Comparison of ENCODE assay signal across 31 mouse cellular contexts in the genomic region with DNA sequence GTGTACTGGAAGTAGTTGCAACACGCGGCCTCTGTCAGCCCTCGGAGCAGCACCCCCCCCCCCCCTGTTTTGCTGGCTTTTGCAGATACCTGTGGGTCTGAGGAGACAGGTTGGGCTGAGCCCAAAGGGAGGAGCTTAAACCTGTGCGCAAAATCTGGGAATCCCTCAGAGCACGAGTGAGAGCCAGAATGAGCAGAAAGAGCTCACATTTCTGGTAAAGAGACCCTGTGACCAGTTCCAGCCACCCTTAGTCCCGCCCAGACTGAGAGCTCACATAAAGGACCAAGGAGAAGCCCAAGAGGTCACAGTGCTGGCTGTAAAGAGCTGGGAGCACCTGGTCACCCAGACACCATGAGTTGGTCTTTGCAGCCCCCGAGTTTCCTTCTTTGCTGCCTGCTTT. TPM values are rescaled to one million over a fixed set of nuclear protein-coding genes. Genes with fewer than 3 reads are reported as not detected.
DNase-seq lines count a peak whose midpoint lies in the region; ATAC-seq and TF ChIP-seq lines count a peak whose summit lies in the region.
"Had no signal": no experiment of that assay in that cellular context is flagged by ENCODE, and none has a peak within 500 bp of the region (broad histone marks: within the 10 kb centered on the region; RNA-seq: fewer than 3 reads in every experiment).

A gene (plus strand): TSS at position 168 of the 400 bp plus-strand sequence.

- no peaks in the 10 kb centered on the region for H3K9me3 ChIP-seq in erythroblast, embryonic 14.5 days (ENCODE audit: control insufficient read depth, low read length)
- H3K9me3 ChIP-seq in E14TG2a.4 (ENCODE audit: low read length) = no peaks in the 10 kb centered on the region
- no peaks in the 10 kb centered on the region for H3K9me3 ChIP-seq in liver, embryonic 16.5 days (replicated peaks; ENCODE audit: control insufficient read depth, low read length)
- H3K9me3 ChIP-seq: embryonic facial prominence, embryonic 10.5 days; forebrain, embryonic 12.5 days; megakaryocyte, embryonic 14.5 days; midbrain, embryonic 15.5 days; neural tube, embryonic 13.5 days had no signal

- H3K4me1 ChIP-seq in erythroblast, embryonic 14.5 days (ENCODE audit: control insufficient read depth) = no peaks in the 10 kb centered on the region
- H3K4me1 ChIP-seq in E14TG2a.4 (replicated peaks; ENCODE audit: low read depth, low read length) = peaks cover 4% of the 10 kb centered on the region; the same call in 1 of the 2 replicates
- H3K4me1 ChIP-seq in liver, adult 2 months (ENCODE audit: control insufficient read depth, insufficient read depth, low read length) = peaks cover 12% of the 10 kb centered on the region
- H3K4me1 ChIP-seq in liver, embryonic 16.5 days (ENCODE audit: control insufficient read depth, low read depth, low read length) = no peaks in the 10 kb centered on the region
- H3K4me1 ChIP-seq: forebrain, embryonic 12.5 days; megakaryocyte, embryonic 14.5 days; midbrain, embryonic 15.5 days; neural tube, embryonic 13.5 days had no signal

- peak within 1 kb of the TSS; percentile 19 for H3K4me3 ChIP-seq in erythroblast, embryonic 14.5 days (replicated peaks)
- peak within 1 kb of the TSS; percentile 59; the same call in 1 of the 2 replicates for H3K4me3 ChIP-seq in E14TG2a.4 (replicated peaks; ENCODE audit: low read length)
- peak within 1 kb of the TSS; percentile 82 for H3K4me3 ChIP-seq in liver, adult 2 months (ENCODE audit: insufficient read depth, low read depth, low read length)
- H3K4me3 ChIP-seq in liver, embryonic 16.5 days (ENCODE audit: low read depth, low read length) = peak within 1 kb of the TSS; percentile 44
- no peak within 1 kb of the TSS for H3K4me3 ChIP-seq in left cerebral cortex, adult 2 months
- H3K4me3 ChIP-seq: embryonic facial prominence, embryonic 10.5 days; forebrain, embryonic 12.5 days; gastrocnemius, adult 2 months; megakaryocyte, embryonic 14.5 days; midbrain, embryonic 15.5 days; myocyte; neural tube, embryonic 13.5 days had no signal

- H3K36me3 ChIP-seq in erythroblast, embryonic 14.5 days (ENCODE audit: control insufficient read depth) = no peaks in the 10 kb centered on the region; the same call in 1 of the 2 replicates
- no peaks in the 10 kb centered on the region for H3K36me3 ChIP-seq in E14TG2a.4 (ENCODE audit: insufficient read depth, low read length)
- H3K36me3 ChIP-seq in liver, adult 2 months (ENCODE audit: control insufficient read depth, insufficient read depth, low read length) = peaks cover 37% of the 10 kb centered on the region
- H3K36me3 ChIP-seq in liver, embryonic 16.5 days (ENCODE audit: control insufficient read depth, insufficient read depth) = no peaks in the 10 kb centered on the region
- H3K36me3 ChIP-seq: embryonic facial prominence, embryonic 10.5 days; forebrain, embryonic 12.5 days; midbrain, embryonic 15.5 days; neural tube, embryonic 13.5 days had no signal

- 14% methylated on average over 7 of the region's 7 CpGs for WGBS in liver, adult 2 months
- WGBS in liver, embryonic 16.5 days (ENCODE audit: insufficient replicate concordance) = 29% methylated on average over 7 of the region's 7 CpGs

- intact Hi-C loops in left cerebral cortex, adult 2 months (cut with DNase I) = loop anchor here (10.0 kb wide), 1 partner anchor 897 kb away; no protein-coding TSS in a partner anchor
- intact Hi-C loops in left cerebral cortex, postnatal 4 days (cut with DNase I) = no loop called here

- H3K79me2 ChIP-seq in liver, adult 2 months (ENCODE audit: control insufficient read depth, insufficient read depth, low read length) = no peaks in the 10 kb centered on the region; the same call in none of the 2 replicates

- peak within 1 kb of the TSS; percentile 97 for H3K27ac ChIP-seq in liver, adult 2 months (replicated peaks; ENCODE audit: insufficient read depth, low read depth, low read length)
- H3K27ac ChIP-seq in liver, embryonic 16.5 days (ENCODE audit: low read length) = peak within 1 kb of the TSS; percentile 60
- no peak within 1 kb of the TSS for H3K27ac ChIP-seq in left cerebral cortex, adult 2 months
- H3K27ac ChIP-seq: embryonic facial prominence, embryonic 10.5 days; forebrain, embryonic 12.5 days; gastrocnemius, adult 2 months; midbrain, embryonic 15.5 days; neural tube, embryonic 13.5 days had no signal

- peak; percentile 100 for DNase-seq in liver, adult 2 months (ENCODE audit: extremely low read depth, low read depth, low spot score)
- DNase-seq in left cerebral cortex, adult 2 months (ENCODE audit: extremely low spot score in 1 of 2, low spot score in 2 of 2) = no peak
- no peak for DNase-seq in left cerebral cortex, postnatal 4 days
- no peak for DNase-seq in cerebellum, postnatal 25 days
- DNase-seq: adrenal gland, postnatal 25 days; cerebellum, adult 11 months; cerebellum, adult 9-11 months; gastrocnemius, adult 2 months; kidney, adult 18-20 months; kidney, postnatal 10 days; lung, adult 2 months; lung, postnatal 14 days; retina, postnatal 1 day; thymus, adult 18-20 months; thymus, postnatal 36 days had no signal

- 0 out of 2 replicates have a peak within 1 kb of the TSS, but pooled peaks have one; percentile 3 for H3K4me2 ChIP-seq in liver, embryonic 16.5 days (ENCODE audit: low read depth, low read length)
- H3K4me2 ChIP-seq: forebrain, embryonic 12.5 days; heart, embryonic 11.5 days; midbrain, embryonic 15.5 days; neural tube, embryonic 13.5 days had no signal

- no peak for ATAC-seq in erythroblast, adult 5-6 weeks (replicated peaks; ENCODE audit: low FRiP score, poor library complexity, severe bottlenecking)
- peak; percentile 83 for ATAC-seq in liver, embryonic 16.5 days (ENCODE audit: low read depth)
- ATAC-seq: midbrain, embryonic 15.5 days had no signal

- no peaks in the 10 kb centered on the region for H3K27me3 ChIP-seq in erythroblast, embryonic 14.5 days (ENCODE audit: control insufficient read depth)
- H3K27me3 ChIP-seq in E14TG2a.4 (ENCODE audit: insufficient read depth, low read length) = peaks cover 26% of the 10 kb centered on the region
- H3K27me3 ChIP-seq in liver, adult 2 months (ENCODE audit: control insufficient read depth, insufficient read depth, low read length) = no peaks in the 10 kb centered on the region
- no peaks in the 10 kb centered on the region for H3K27me3 ChIP-seq in liver, embryonic 16.5 days (ENCODE audit: control insufficient read depth, insufficient read depth, low read depth, low read length)
- H3K27me3 ChIP-seq: forebrain, embryonic 12.5 days; midbrain, embryonic 15.5 days; neural tube, embryonic 13.5 days had no signal

- peak within 1 kb of the TSS; percentile 70 for H3K9ac ChIP-seq in liver, adult 2 months (ENCODE audit: low read depth, low read length)
- 0 out of 2 replicates have a peak within 1 kb of the TSS, but pooled peaks have one; percentile 19 for H3K9ac ChIP-seq in liver, embryonic 16.5 days (ENCODE audit: low read depth, low read length)
- H3K9ac ChIP-seq: forebrain, embryonic 12.5 days; midbrain, embryonic 15.5 days; neural tube, embryonic 13.5 days had no signal

- peak; percentile 98 for TF ChIP-seq POLR2A in liver, adult 2 months (IDR thresholded peaks at IDR 0.05; ENCODE audit: extremely low read depth, insufficient read depth, low read length)

- no peak for TF ChIP-seq CTCF in E14TG2a.4 (conservative IDR thresholded peaks at IDR 0.05; ENCODE audit: low read length)
- no peak for TF ChIP-seq CTCF in liver, adult 2 months (IDR thresholded peaks at IDR 0.05; ENCODE audit: low read depth, low read length)
- no peak for TF ChIP-seq CTCF in left cerebral cortex, adult 2 months (IDR thresholded peaks at IDR 0.05)

RNA-seq across cellular contexts. Expression of the gene that starts here (rescaled TPM):
- 0.06 TPM in 1 of 2 replicates, not detected in the other for polyA plus RNA-seq in erythroblast, embryonic 14.5 days (2012)
- not detected in 2 replicates for total RNA-seq in erythroblast, adult 5-6 weeks (2015; ENCODE audit: low replicate concordance)
- not detected in 2 replicates for total RNA-seq in erythroblast, adult 5-6 weeks (2017; ENCODE audit: low replicate concordance)
- 3,843 and 4,358 TPM in 2 replicates for total RNA-seq in liver, adult 2 months (2014; rRNA removed)
- 2,564 and 2,816 TPM in 2 replicates for polyA plus RNA-seq in liver, adult 2 months (2012; rRNA removed)
- 1,261 and 1,385 TPM in 2 replicates for polyA plus RNA-seq in liver, embryonic 16.5 days (2015; fragmentation: Nextera tagmentation; extraction: Ambion mirVana)
- not detected for total RNA-seq in left cerebral cortex, adult 2 months (2021)
- total RNA-seq in left cerebral cortex, postnatal 4 days (2021) = not detected
- total RNA-seq: gastrocnemius, adult 2 months; layer of hippocampus, postnatal 10 days; left cerebral cortex, adult 8-10 months; MEL had no signal
- polyA plus RNA-seq: cortical plate, adult 2 months; forebrain, embryonic 12.5 days; hindbrain, embryonic 11.5 days; myocyte; neural tube, embryonic 13.5 days had no signal

Comparison
In these comparisons a context has a peak if more than half of its experiments do, and no peak if none do; other contexts are left out.
1. RNA of the gene that starts here (total RNA-seq): 3,843 to 4,358 TPM in liver, adult 2 months; not detected in left cerebral cortex, postnatal 4 days, not detected in erythroblast, adult 5-6 weeks and not detected in left cerebral cortex, adult 2 months; every median in the first group is over 1,000 times any median in the second.
2. RNA of the gene that starts here (polyA plus RNA-seq): 2,564 to 2,816 TPM in liver, adult 2 months and 1,261 to 1,385 TPM in liver, embryonic 16.5 days; 0.06 TPM in erythroblast, embryonic 14.5 days; every median in the first group is over 1,000 times any median in the second.